Mouse (Mus musculus): ENCODE measurements around the gene Stk4.

The Stk4 gene

GRCm38 (mm10) chr2:164081577-164081976, 11.5 kb downstream of the Stk4 start:
- DNase-seq: no peak

GRCm38 (mm10) chr2:164082175-164082574, 12.1 kb downstream of the Stk4 start:
- DNase-seq: no peak

- DNase-seq: no peak
Measured at GRCm38 (mm10) chr2:164083609-164084341, 13.7 kb downstream of the Stk4 start.

DNA sequence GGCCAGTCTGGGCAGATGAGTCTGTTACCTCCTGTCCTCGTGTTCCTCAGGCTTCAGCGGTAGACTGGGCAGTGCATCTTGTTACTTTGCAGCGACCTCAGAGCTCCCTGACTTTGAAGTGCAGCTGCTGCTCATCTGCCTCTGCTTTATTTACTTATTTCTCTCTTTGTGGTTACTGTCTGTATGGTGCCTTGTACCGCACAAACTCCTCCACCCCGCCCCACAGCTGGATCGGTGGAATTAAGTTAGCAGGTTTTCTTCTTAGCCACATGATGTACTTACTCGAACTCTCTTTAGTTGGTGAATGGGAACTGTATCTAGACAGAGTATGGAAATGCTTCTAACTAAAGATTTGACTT, 14.2 kb downstream of the Stk4 start:
- DNase-seq: no peak

DNA sequence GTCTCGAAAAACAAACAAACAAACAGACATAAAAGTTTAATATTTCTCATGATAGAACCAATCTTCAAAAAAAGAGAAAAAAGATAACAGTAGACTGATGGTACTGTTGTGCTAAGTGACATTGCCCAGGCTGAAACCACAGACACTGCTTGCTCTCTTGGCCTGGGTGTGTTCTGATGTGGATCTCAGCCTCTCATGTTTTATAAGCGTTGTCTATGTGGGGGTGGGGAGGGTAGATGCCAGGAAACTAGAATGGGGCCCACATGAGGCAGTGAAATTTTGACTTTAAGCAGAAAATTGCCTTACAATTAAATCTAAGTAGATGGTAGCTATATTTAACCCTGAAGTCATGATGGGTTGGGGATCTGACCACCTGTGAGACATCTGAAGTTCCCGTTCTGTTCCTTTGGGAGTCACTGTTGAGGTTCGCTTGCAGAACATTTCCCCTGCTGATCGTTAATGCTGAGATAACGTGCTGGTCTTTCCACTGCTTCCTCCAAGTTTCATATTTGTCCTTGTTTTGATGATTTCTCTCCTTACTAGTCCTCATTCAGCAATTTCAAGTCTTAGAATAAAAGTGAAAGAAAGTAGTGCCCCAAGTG, 17.4 kb downstream of the Stk4 start:
- no peak for DNase-seq

DNA sequence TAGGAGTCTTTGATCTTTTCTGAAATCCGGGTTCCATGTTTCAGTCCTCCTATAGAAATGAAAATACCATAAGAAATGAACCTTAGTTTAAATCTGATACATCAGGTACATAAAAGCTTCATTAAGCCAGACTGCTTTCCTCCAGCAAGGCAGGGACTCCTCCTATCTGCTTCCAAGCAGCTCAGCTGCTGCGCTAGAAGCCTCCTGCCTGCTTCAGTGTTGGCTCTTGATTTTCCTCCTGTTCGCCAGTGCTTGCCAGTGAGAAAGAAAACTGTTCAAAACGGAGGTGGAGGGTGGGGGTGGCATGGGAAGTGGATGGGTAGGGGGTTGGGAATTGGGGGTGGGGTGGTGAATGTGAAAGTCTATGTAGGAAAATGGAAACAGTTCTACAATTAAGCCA, 19.4 kb downstream of the Stk4 start:
- DNase-seq: no peak

DNA sequence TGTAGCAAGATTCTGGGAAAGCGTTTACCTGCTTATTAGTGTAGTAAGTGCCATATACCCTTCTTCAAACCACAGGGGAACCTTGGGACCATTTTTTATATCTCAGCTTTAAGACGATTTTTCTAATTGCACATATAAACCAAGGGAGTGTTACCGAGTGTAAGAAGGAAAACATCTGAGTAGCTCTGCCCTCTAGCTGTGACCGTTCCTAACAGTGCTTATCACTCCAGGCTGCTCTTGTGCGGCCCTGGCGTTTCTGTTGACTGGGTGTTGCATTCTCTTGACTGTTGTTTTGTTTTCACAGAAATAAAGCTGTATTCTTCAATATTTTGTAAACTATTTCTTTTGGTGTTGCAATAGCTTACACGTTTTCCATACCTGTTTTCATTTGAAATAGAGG, 24.0 kb downstream of the Stk4 start:
- no peak for DNase-seq

DNA sequence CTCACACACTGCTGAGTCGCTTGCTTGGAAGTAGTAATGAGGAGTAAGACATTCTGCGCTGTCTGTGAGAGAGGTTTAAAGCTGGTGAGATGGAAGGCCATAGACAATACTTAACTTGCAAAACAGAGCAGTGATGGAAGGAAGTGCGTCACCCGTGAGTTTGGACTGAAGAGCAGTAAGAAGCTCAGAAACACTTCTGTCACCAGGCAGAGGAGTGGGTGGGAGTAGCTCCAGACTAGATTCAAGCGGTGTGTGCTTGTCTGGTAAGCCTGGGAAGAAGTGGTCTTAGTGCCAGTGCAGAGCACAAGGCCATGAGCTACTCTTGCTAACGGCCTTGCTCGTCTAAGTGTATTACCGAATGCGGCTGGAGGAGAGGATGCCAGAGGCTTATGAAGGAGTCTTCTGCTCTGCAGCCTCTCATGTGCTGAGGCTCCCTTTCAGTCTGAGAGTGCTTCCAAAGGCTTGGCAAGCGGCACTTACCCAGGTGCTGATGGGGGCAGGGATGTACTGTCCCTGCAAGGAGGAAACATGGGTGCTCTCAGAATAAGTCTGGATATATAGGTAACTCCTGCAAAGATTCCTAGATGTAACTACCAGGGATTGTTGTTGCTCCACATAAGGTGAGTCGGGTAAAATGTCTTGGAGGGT, 28.6 kb downstream of the Stk4 start:
- peak; percentile 67 for DNase-seq

DNA sequence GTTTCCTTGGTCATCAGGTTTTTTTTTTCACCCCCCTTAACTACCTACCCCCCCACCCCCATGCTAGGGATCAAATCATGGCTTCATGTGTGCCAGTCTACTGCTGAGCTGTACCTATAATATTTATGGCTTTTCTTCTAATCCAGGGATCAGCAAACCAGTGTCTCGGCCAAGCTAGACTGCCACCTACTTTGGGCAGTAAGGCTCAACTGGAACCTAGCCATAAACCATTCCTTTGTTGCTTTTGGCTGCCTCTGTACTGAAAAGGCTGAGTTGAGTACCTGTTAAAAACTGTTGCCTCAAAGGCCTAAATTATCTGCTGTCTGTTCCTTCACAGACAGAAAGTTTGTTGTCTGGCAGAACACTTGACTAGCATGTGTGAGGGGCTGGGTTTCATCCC, 31.8 kb downstream of the Stk4 start:
- no peak for DNase-seq

DNA sequence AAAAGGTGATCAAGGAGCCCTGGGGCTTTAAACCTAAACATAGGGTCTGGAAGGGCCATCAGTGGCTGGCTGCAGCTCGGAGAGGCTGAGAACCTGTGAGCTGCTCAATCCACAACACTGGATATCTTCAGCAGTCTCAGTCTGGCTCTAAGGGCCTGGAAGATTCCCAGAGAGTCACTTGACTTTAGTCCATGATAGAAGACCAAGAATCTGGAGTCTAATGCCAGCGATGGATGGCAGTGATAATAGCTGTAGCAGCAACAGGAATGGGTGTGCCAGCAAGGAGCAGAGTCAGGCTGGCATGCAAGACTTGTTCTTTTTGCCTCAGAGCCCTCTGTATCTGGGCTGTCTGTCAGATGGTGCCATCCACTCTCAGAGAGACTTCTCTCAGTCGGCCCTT, 32.2 kb downstream of the Stk4 start:
- no peak for DNase-seq

DNA sequence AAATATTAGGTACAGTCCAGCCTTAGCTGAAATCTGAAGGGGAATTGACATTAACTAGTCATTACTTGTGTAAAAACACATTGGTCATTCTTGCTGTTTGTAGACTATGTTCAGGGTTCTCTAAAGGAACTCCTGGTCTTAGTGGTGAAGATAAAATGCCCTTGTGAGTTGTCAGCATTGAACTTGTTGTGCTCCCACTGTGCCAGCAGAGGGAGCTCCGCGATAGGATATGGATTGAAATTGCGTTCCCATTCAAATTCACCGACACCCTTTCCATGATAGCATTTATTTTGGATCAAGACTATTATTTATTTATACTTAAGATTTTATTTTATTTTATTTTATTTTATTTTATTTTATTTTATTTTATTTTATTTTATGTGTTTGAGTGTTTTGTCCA, 33.4 kb downstream of the Stk4 start:
- DNase-seq: peak; percentile 58

DNA sequence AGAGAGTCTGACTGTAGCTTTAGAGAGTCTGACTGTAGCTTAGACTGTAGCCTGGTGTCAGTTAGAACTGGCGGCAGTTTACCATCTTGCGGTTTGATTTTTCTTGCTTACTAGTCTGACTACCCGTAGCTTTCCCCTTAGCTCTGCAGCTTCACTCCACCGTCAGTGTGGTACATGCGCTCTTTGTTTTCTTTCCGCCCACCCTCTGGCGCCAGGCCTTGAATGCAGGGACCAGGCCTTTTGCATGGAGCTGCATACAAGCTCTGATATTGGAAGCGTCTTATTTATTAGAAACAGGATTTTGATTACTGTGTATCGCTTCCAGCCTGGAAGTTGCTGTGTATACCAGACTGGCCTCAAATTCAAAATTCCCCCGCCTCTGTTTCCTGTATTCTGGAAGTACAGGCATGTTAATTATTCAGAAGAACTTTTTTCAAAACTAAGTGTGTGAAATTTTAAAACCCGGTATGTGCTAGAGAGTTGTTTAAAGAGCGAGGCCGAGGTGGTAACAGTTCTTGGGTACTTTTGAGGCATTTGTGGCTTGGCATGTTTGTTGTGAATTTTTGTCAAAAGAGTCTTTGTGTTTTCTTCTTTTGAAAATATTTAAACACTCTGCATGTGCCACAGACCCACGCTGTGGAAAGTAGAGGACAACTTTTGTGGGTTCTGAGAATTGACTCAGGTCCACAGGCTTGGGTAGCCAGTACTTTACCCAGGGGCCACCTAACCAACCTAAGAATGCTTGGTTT, 36.3 kb downstream of the Stk4 start:
- no peak for DNase-seq

DNA sequence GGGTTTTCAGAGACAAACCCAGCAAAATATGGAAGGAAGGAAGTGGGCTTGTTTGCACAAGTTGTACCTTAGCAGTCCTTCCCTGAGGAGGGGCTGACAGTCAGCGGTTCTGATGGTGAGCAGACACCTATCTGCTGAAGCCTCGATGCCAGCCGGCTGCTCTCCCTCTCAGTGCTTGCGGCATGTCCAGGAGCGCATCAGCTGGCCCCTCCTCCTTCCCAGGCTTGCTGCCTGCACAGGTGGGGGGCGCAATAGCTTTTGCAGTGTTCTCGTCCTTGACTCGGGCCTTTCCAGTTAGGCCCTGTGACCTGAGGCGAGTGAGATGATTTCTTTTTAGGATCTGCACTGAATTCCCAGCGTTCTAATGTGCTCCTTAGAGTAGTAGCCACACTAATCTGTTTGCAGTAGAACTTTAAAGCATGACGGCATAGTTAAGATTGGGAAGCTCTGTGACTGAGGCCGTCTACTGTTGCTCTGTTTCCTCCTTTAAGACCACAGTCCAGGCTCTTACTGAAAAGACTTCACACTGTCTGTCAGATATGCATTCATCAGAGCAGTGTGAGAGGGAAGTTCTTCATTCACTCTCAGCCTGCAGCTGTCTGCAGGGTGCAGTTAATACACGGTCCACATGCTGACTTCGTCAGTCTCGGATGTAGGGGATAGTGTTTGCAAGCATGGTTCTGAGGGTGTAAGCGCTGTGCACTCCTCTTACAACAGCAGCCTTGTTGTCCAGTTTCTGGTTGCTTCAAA, 37.2 kb downstream of the Stk4 start:
- no peak for DNase-seq

DNA sequence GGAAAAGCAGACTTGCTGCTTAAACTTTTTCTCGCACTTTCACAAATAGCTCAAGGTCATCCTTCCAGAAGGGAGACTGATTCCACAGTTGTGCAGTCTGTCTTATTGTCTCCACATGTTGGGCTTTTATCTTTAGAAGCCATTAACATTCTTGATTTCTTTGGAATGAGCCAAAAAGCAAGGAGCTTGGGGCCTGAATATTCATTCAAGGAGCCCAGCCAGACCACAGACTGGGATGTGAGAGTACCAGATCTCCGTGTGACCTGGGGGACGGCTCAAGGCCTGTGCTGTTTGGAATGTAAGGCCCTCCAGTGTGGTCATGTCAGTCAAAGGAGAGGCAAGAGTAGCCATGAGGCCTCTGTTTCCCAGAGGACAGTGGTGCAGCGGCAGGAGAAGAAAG, 38.4 kb downstream of the Stk4 start:
- DNase-seq: no peak

DNA sequence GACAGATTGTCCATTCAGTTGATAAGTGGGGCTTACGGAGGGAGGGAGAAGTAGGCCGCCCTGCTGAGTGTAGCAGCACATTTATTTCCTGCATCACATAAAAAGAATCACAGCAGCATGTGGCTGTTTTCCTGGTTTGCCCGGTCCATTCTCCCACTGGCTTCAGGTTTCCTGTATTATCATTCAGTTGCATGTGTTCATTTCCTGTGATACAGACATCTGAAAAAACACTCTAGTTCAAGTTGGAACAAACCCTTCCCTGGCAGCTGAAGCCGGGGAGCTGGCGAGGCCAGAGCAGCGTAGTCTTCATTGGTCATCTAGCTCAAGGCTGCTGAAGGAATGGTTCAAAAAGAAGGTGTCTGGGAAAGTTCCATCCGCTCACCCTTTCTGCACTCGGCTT, 41.4 kb downstream of the Stk4 start:
- no peak for DNase-seq

DNA sequence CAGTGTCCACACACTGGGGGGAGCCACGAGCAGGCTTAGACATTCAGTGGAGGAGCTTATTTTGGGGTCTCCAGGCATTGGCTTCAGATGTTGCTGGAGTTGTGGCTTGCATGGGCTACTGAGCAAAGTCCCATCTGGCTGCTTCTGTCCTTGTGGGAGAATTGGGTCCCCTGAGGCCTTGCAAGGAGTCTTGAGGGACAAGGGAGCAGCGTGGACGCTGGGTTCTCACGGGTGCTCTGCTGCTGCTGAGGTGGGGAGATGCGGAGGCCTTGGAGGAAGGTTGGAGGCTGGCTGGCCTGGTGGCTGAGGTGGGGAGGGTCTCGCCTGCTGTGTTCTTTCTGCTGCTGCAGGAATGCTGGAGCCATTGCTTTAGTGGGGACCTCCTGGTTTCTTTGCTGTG, 43.9 kb downstream of the Stk4 start:
- DNase-seq: no peak

- DNase-seq: no peak
Measured at GRCm38 (mm10) chr2:164115531-164115930, 45.4 kb downstream of the Stk4 start.

DNA sequence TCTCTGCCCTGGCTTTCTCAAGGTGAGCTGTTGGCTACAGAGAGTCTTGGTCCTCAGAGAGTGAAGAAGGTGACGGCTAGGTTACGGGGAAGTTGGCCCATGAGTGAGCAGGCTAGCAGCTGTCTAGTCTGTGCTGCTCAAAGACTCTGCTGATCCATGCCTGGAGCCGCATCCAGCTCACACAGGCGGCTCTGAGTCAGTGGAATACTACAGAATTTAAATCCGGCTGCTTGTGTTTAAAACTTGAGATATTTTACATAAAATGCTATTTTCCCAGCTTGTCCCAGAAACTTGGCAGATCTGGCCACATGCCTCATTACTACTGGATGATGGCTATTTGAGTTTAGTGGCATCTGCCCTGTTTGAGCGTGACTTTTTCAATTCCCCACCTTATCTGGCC, 49.4 kb downstream of the Stk4 start:
- peak; percentile 59 for DNase-seq

DNA sequence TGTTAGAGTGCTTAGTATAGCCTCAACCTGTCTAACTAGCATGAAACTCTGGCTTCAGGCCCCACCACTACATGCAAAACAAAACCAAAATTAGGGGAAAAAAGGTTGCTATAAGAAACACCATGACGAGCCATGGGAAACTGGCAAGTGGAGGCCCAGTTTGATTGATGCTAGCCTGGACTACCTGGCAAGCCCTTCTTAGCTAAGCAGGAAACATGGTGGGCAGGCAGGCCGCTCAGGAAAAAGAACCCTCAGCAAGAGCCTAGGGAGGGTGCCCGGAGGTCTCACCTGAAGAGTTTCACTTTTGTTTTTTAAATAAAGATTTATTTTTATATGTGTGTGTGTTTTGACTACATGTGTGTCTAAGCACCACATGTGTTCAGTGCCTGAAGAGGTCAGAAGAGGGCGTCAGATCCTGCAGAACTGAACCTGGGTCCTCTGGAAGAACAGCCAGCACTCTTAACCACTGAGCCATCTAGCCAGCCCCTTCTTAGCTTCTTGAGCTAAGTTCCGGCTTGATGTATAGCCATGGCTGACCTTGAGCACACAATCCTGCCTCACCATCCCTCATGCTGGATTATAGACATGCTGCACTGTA, 53.1 kb downstream of the Stk4 start:
- no peak for DNase-seq

- DNase-seq: peak; percentile 79
Measured at GRCm38 (mm10) chr2:164126533-164126955, 56.4 kb downstream of the Stk4 start.

DNA sequence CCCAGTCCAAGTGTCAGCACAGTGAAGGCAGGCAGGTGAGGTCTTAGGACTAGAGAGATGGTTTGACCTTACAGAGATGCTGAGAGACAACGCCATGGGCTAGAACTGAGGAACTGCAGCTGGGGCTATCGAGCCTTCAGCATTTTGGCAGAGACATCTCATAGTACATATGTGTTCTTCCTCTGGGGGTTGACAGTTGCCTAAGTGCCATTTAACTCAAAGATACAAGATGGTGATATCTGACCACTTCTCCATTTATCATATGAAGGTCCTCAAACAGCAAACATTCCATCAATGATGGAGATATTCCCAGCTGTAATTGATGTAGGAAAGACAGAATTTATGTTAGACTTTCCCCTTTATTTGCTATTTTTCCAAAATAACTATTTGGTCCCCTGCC, 57.2 kb downstream of the Stk4 start:
- DNase-seq: no peak

DNA sequence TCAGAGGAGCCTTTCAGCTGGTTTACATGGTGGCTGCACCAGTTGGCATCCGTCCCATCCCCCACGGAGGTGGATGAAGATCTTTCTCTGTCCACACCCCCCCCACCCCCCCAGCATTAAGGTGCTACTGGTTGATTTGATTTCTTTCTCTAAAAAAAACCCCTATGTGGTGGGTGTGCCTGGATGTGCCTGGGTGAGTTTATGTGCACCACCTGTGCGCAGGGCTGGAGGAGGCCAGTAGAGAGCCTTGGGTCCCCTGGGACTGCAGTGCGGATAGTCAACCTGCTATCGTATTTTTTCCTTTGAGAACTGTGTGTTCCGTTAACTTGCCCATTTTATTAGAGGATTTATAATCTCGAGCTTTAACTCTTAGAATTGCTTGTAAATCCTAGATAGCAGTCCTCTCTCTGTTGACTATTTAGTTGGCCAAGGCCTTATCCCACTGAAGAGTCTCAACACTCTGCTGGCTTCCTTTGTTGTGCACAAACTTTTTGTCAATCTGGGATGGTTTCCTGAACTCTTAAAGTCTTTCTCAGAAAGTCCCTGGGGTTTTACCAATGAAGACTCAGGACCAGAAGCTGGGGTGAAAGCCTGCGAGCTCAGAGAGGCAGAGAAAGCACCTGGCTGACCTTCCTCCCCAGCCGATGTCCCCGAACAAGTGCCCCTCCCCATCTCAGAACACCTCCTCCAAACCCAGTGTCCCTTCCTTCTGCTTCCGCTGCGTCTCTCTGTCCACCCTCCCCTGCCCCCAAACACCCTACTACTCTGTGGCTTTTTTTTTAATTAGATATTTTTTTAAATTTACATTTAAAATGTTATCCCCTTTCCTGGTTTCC, 58.7 kb downstream of the Stk4 start:
- no peak for DNase-seq
